Mouse (Mus musculus) stomach, embryonic 14.5 days (tissue): ENCODE data around the gene Foxo1. TPM values are rescaled to one million over a fixed set of nuclear protein-coding genes. Genes with fewer than 3 reads are reported as not detected.
A peak's percentile ranks its signal among the peaks of the same experiment; 100 is the strongest.

ENCODE experiments used
- ATAC-seq: fragments of 200-750 bp; cut with Nextera tagmentation; 2 replicates; pipeline ENCODE4 v1.8.0; 2017; ENCODE audit warnings: low read depth, moderate TSS enrichment; ENCODE audit not compliant: insufficient number of reproducible peaks, insufficient read depth, low FRiP score
- H3K27ac ChIP-seq: fragments of 300-500 bp; sonication (generic); 2 replicates; pipeline ENCODE4 v1.5.1; 2014; ENCODE audit warnings: mild to moderate bottlenecking, low read length, moderate library complexity, mixed read lengths
- H3K27me3 ChIP-seq: fragments of 300-500 bp; sonication (generic); 2 replicates; pipeline ENCODE4 v1.6.1; 2014; ENCODE audit warnings: low read length, control low read depth, mixed read lengths; ENCODE audit not compliant: control insufficient read depth, insufficient read depth
- H3K36me3 ChIP-seq: fragments of 300-500 bp; sonication (generic); 2 replicates; pipeline ENCODE4 v1.6.1; 2014; ENCODE audit warnings: mild to moderate bottlenecking, control low read depth, low read length, moderate library complexity, mixed read lengths; ENCODE audit not compliant: control insufficient read depth, insufficient read depth
- H3K4me1 ChIP-seq: fragments of 300-500 bp; sonication (generic); 2 replicates; pipeline ENCODE4 v1.6.1; 2014; ENCODE audit warnings: low read length, control low read depth, mixed read lengths; ENCODE audit not compliant: control insufficient read depth, insufficient read depth
- H3K4me2 ChIP-seq: fragments of 300-500 bp; sonication (generic); replicated peaks from 2 replicates; pipeline ENCODE4 v1.6.1; 2014; ENCODE audit warnings: low read depth, low read length, control low read depth
- H3K4me3 ChIP-seq: fragments of 300-500 bp; sonication (generic); 2 replicates; pipeline ENCODE4 v1.5.1; 2014; ENCODE audit warnings: low read depth, low read length, control low read depth
- H3K9ac ChIP-seq: fragments of 300-500 bp; sonication (generic); replicated peaks from 2 replicates; pipeline ENCODE4 v1.6.1; 2014; ENCODE audit warnings: low read depth, mild to moderate bottlenecking, control low read depth, low read length, moderate library complexity, mixed read lengths
- H3K9me3 ChIP-seq: fragments of 300-500 bp; sonication (generic); 2 replicates; pipeline ENCODE4 v1.6.1; 2016; ENCODE audit warnings: low read depth, low read length, control low read depth; ENCODE audit not compliant: control insufficient read depth
- WGBS: fragments of 180-500 bp; shearing (Covaris S2); extraction: QIAGEN DNeasy Blood & Tissue Kit; methylation state at CpG from one replicate; pipeline ENCODE4 v1.1.7; 2014; 5-methylcytosine and 5-hydroxymethylcytosine counted together
- polyA plus RNA-seq: library from polyadenylated mRNA; unstranded; fragments of >200 nt; fragmentation: Nextera tagmentation; extraction: Ambion mirVana; gene quantifications from 2 replicates; pipeline ENCODE4 v1.2.1, GENCODE M21; 2014

Foxo1 gene
- polyA plus RNA-seq, 1 experiment from 2014 or later, result 8.6 TPM

DNA sequence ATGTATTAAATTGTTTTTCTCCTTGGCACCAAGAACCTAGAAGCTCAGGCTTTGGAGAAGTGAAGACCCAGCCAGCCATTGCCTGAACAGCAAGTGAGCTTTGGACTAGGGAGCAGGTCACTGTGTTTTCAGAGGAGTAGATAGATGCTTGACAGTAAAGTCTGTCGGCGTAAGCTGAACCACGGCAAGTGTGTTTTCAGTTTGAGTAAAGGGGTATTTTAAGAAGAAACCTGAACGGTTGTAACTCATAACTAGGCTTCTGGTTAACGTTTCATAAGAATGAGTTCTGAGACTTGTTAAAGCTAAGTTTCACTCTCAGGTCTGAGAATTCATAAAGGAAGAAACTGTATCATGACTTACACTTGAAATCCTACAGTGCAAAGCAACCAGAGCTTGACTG is 3.2 kb downstream of the Foxo1 start:
- Histone ChIP-seq H3K4me1 (peaks cover 16% of the 10 kb centered on the region; the same call in 1 of the 2 replicates), H3K27ac (no peak overlapping the region), H3K4me3 (0 out of 2 replicates have a peak overlapping the region, but pooled peaks have one; percentile 89), H3K27me3 (no peaks in the 10 kb centered on the region), H3K9ac (no peak overlapping the region), H3K36me3 (no peaks in the 10 kb centered on the region), H3K9me3 (no peaks in the 10 kb centered on the region), H3K4me2 (peak overlapping the region; percentile 97; the same call in 1 of the 2 replicates)
- ATAC-seq, result no peak
- 74% methylated on average over 5 of the region's 5 CpGs for WGBS

DNA sequence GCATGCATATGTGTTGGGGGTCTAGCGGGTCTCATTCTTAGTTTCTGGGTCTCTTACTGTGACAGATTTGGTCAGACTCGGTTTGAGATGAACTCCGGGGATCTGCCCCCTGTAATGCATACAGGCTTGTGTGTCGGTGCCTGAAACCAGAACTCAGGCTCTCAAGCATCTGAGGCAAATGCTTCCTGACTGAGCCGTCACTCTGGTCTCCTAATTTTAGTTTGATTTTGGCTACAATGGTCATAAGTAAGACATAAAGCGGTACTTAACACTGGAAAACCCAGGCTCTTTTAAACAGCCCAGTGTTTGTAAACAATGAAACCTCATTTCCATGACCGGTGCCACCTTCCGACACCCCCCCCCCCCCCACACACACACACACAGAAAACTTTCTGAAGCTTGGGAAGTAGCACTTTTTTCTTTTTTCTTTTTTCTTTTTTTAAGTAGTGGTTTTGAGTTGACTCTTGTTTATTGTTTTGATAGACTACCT is 4.3 kb downstream of the Foxo1 start:
- no peak for ATAC-seq
- Histone ChIP-seq H3K9ac (no peak overlapping the region), H3K36me3 (no peaks in the 10 kb centered on the region), H3K27me3 (no peaks in the 10 kb centered on the region), H3K9me3 (no peaks in the 10 kb centered on the region), H3K4me2 (0 out of 2 replicates have a peak overlapping the region, but pooled peaks have one; percentile 97), H3K27ac (no peak overlapping the region), H3K4me3 (no peak overlapping the region), H3K4me1 (peaks cover 15% of the 10 kb centered on the region; the same call in 1 of the 2 replicates)
- WGBS, result 62% methylated on average over 8 of the region's 8 CpGs

DNA sequence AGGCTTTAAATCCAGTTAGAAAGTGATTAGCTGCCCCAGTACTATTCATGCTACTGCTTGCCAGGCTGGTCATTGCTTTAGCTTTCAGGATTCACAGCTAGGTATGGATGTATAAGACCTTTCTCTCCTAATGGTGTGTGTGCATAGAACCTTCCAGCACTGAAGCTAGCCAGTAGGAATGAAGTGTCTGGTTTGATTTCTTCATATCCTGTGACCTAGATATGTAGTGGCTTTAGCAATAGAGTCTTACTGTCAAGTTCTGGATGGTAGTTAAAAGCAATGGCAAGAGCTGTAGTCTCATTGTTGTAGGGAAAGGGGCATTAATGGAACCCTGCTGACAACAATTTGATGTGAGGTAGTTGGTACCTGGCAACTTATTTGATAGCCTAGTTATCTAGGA is 6.3 kb downstream of the Foxo1 start:
- Histone ChIP-seq H3K9ac (no peak overlapping the region), H3K4me2 (no peak overlapping the region), H3K27ac (no peak overlapping the region), H3K36me3 (no peaks in the 10 kb centered on the region), H3K9me3 (no peaks in the 10 kb centered on the region), H3K4me1 (peaks cover 15% of the 10 kb centered on the region; the same call in 1 of the 2 replicates), H3K27me3 (no peaks in the 10 kb centered on the region), H3K4me3 (no peak overlapping the region)
- no peak for ATAC-seq

DNA sequence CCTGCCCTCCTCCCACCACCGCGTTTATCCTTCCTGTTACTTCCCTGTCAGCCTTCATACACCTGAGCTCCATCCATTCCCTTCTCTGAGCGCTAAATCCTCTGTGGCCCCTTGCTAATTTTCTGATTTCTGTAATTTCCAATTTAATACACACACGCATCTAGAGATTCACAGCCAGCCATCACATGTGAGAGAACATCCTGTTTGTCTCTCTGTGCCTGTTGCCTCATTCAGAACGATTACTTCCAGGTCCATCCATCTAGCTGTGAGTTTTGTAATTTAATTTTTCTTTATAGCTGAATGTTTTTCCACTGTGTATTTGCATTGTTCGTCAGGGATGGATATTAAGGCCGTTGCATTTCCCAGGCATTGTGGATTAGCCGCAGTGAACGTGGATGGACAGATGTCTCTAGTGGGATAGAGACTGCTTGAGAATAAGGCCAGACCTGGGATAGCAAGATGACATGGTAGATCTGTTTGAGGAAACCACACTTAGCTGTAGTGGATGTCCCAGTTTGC is 7.0 kb downstream of the Foxo1 start:
- Histone ChIP-seq H3K4me3 (no peak overlapping the region), H3K4me2 (no peak overlapping the region), H3K27me3 (no peaks in the 10 kb centered on the region), H3K9me3 (no peaks in the 10 kb centered on the region), H3K36me3 (no peaks in the 10 kb centered on the region), H3K27ac (no peak overlapping the region), H3K9ac (no peak overlapping the region), H3K4me1 (peaks cover 15% of the 10 kb centered on the region; the same call in 1 of the 2 replicates)
- WGBS, result 84% methylated on average over 9 of the region's 9 CpGs
- no peak for ATAC-seq

DNA sequence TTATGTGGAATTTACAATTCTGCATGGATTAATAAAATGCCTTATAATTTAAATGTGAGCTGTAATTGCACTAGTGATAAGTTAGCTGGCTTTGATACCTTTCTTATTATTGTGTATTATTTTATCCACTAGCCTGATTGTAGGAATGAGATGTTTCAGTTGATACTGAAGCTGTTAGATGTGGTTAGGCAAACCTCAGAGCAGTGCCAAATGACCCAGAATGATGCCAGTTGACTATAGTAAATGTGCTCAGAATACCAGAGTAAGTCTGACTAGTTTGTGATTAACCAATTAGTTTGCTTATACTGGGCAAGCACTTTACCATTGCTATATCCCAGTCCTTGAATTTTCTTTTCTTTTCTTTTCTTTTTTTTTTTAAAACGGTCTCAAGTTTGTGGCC is 12.5 kb downstream of the Foxo1 start:
- Histone ChIP-seq H3K4me3 (no peak overlapping the region), H3K4me2 (no peak overlapping the region), H3K9ac (no peak overlapping the region), H3K9me3 (no peaks in the 10 kb centered on the region), H3K36me3 (no peaks in the 10 kb centered on the region), H3K27me3 (no peaks in the 10 kb centered on the region), H3K4me1 (no peaks in the 10 kb centered on the region), H3K27ac (no peak overlapping the region)
- no peak for ATAC-seq
- WGBS, result 93% methylated on average over 1 of the region's 1 CpGs

DNA sequence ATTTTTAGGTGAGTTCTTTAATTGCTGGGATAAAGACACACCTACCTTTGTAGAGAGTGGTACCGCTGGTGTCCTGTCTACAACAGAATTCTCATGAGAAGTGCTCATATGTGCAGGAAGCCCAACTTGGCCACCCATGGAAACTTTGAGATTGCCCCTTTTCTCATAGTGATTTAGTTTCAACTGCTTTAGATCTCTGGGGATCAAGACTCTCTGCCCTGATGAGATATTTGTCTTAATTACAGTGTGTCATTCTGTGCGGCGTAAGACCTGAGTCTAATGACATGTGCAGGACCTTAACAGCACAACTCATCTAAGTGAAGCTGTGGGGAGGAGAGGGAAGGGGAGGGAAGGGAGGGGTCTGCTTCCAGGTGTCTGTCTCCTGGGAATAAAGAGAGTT is 13.7 kb downstream of the Foxo1 start:
- no peak overlapping the region for H3K9ac ChIP-seq
- no peaks in the 10 kb centered on the region for H3K9me3 ChIP-seq
- ATAC-seq, result no peak
- H3K36me3 ChIP-seq, result no peaks in the 10 kb centered on the region
- H3K4me3 ChIP-seq, result no peak overlapping the region
- no peak overlapping the region for H3K27ac ChIP-seq
- H3K27me3 ChIP-seq, result no peaks in the 10 kb centered on the region
- no peak overlapping the region for H3K4me2 ChIP-seq
- WGBS, result 66% methylated on average over 3 of the region's 3 CpGs
- H3K4me1 ChIP-seq, result no peaks in the 10 kb centered on the region

DNA sequence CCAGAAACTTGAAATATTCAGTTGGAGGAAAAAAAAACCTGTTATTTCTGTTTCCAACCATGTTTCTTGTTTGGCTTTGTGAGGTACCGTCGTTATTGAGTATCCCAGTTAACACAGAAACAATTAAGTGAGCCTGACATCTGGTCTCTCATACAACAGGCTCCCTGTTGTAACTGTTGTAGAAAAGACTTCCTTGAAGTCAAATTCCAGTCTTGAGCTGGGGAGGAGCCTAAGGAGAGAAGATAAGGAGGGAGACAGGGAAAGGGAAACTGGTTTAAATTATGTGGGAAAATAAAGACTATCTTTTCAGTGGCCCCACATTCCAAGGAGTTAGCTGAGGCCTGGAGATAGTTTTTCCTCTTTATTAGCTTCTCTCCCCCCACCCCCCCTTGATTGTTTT is 14.2 kb downstream of the Foxo1 start:
- no peak overlapping the region for H3K4me2 ChIP-seq
- H3K27ac ChIP-seq, result no peak overlapping the region
- H3K36me3 ChIP-seq, result no peaks in the 10 kb centered on the region
- ATAC-seq, result no peak
- H3K9me3 ChIP-seq, result no peaks in the 10 kb centered on the region
- H3K9ac ChIP-seq, result no peak overlapping the region
- no peaks in the 10 kb centered on the region for H3K4me1 ChIP-seq
- no peak overlapping the region for H3K4me3 ChIP-seq
- WGBS, result 55% methylated on average over 2 of the region's 2 CpGs
- H3K27me3 ChIP-seq, result no peaks in the 10 kb centered on the region

DNA sequence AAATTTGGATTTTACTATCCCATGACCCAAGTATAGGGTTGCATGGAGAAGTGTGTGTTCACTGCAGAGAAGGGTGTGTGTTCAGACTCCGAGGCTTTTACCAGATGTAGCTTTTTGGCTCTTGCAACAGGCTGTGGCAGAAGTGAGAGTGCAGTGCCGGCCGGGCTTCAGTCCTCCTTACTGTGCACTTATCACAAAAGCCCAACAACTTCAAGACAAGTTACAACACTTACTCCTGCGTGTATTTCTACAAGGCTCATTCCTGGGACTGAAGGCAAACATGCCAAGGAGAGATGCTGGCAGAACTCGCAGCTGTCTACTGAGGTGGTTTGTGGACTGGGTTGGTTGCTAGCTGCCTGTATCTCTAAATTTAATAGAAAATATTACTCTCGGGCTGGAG is 15.4 kb downstream of the Foxo1 start:
- no peak for ATAC-seq
- H3K36me3 ChIP-seq, result no peaks in the 10 kb centered on the region
- no peaks in the 10 kb centered on the region for H3K27me3 ChIP-seq
- H3K27ac ChIP-seq, result no peak overlapping the region
- H3K4me2 ChIP-seq, result no peak overlapping the region
- no peak overlapping the region for H3K9ac ChIP-seq
- 78% methylated on average over 6 of the region's 6 CpGs for WGBS
- H3K4me3 ChIP-seq, result no peak overlapping the region
- no peaks in the 10 kb centered on the region for H3K4me1 ChIP-seq
- no peaks in the 10 kb centered on the region for H3K9me3 ChIP-seq

DNA sequence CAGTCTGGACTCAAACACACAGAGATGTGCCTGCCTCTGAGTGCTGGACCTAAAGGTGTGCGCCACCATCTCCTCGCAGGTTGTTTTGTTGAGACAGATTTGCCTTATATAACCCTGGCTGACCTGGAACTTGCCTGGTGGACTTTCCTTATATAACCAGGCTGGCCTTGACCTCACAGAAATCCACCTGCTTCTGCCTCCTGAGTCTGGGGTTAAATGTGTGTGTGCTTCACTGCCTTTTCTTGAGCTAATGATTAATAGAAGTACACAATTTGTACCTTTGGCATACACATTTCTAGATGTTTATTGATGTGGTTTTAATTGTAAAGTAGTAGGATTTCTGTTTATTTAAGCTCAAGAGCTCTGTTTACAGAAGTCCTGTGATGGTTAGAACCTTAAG is 22.7 kb downstream of the Foxo1 start:
- ATAC-seq, result no peak
- Histone ChIP-seq H3K27ac (no peak overlapping the region), H3K36me3 (no peaks in the 10 kb centered on the region), H3K4me2 (no peak overlapping the region), H3K27me3 (no peaks in the 10 kb centered on the region), H3K4me3 (no peak overlapping the region), H3K9ac (no peak overlapping the region), H3K9me3 (no peaks in the 10 kb centered on the region), H3K4me1 (no peaks in the 10 kb centered on the region)
- WGBS, result 91% methylated on average over 2 of the region's 2 CpGs
